ENCODE assay signal across 8 mouse cellular contexts in the genomic region with DNA sequence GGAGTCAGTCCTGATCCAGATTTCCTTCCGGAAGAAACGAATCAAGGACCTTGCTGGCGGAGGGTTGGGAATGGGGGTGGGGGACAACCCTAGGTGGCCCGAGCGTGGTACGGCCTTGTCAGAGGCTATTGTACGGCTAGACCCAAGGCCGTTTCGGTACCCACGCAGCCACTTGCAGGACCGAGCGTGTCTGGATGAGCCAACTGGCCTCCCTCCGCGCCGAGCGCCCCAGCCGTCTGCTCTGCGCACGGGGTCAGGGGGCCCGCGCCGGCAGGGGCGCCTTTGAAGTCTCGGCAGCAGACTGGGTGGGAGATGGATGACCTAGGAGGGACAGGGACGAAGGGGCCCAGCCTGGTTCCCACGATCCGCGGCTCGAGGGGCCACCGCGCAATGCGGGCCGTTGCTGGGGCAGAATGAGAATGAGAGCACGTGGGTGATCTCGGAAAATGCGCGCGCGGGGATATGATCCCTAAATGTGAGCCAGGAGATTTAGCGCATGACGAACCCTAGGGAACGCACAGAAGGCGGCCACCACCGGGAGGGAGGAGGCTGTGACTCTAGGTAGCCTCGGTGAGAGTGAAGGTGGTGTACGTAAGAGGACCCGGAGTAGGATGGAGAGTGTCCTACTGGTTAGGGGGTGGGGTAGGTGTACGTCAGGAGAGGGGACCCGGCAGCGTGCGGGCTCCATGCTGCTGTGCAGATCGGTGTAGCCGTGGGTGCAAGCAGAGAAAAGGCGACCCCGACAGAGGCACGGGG.
DNase-seq lines count a peak whose midpoint lies in the region; ATAC-seq and TF ChIP-seq lines count a peak whose summit lies in the region.

No protein-coding gene starts in this region.

- peak overlapping the region; percentile 100 for H3K4me2 ChIP-seq in embryonic facial prominence, embryonic 15.5 days (replicated peaks)
- peak overlapping the region; percentile 96 for H3K4me2 ChIP-seq in hindbrain, embryonic 16.5 days (ENCODE audit: low read length)
- H3K4me2 ChIP-seq in liver, embryonic 14.5 days (ENCODE audit: low read depth), result peak overlapping the region; percentile 65
- peak overlapping the region; percentile 99 for H3K4me2 ChIP-seq in neural tube, embryonic 15.5 days

- TF ChIP-seq CTCF in liver, embryonic 14.5 days (IDR thresholded peaks at IDR 0.05; ENCODE audit: low read depth), result 0 out of 2 replicates have a peak, but pooled peaks have one; percentile 8

- peak; percentile 80 for ATAC-seq in embryonic facial prominence, embryonic 15.5 days (ENCODE audit: insufficient number of reproducible peaks, low FRiP score, low TSS enrichment, low read depth)
- ATAC-seq in hindbrain, embryonic 16.5 days, result peak; percentile 75
- peak; percentile 28; the same call in 1 of the 2 replicates for ATAC-seq in liver, embryonic 14.5 days (ENCODE audit: insufficient read depth)
- peak; percentile 75 for ATAC-seq in neural tube, embryonic 15.5 days (ENCODE audit: low FRiP score)

- H3K27me3 ChIP-seq in embryonic facial prominence, embryonic 15.5 days, result no peaks in the 10 kb centered on the region
- peaks cover 6% of the 10 kb centered on the region for H3K27me3 ChIP-seq in hindbrain, embryonic 16.5 days (replicated peaks; ENCODE audit: control insufficient read depth, insufficient read depth, low read length)
- H3K27me3 ChIP-seq in liver, embryonic 14.5 days (ENCODE audit: control insufficient read depth, insufficient read depth, low read length), result peaks cover 13% of the 10 kb centered on the region
- H3K27me3 ChIP-seq in neural tube, embryonic 15.5 days (replicated peaks), result 0 out of 2 replicates have a peak, but pooled peaks cover 7% of the 10 kb centered on the region

- H3K36me3 ChIP-seq in embryonic facial prominence, embryonic 15.5 days, result no peaks in the 10 kb centered on the region
- H3K36me3 ChIP-seq in hindbrain, embryonic 16.5 days (ENCODE audit: control insufficient read depth, insufficient read depth, low read length), result no peaks in the 10 kb centered on the region
- H3K36me3 ChIP-seq in liver, embryonic 14.5 days (replicated peaks; ENCODE audit: control insufficient read depth, insufficient read depth, low read depth), result no peaks in the 10 kb centered on the region
- H3K36me3 ChIP-seq in neural tube, embryonic 15.5 days, result no peaks in the 10 kb centered on the region

- no peak for TF ChIP-seq EP300 in liver, embryonic 14.5 days (IDR thresholded peaks at IDR 0.05; ENCODE audit: low read depth)

- peaks cover 18% of the 10 kb centered on the region for H3K4me1 ChIP-seq in embryonic facial prominence, embryonic 15.5 days
- peaks cover 12% of the 10 kb centered on the region for H3K4me1 ChIP-seq in hindbrain, embryonic 16.5 days (ENCODE audit: control insufficient read depth, insufficient read depth, low read depth, low read length)
- H3K4me1 ChIP-seq in liver, embryonic 14.5 days (replicated peaks; ENCODE audit: control insufficient read depth in 2 of 2, insufficient read depth in 2 of 2, low read length in 1 of 2), result no peaks in the 10 kb centered on the region; a peak in 1 of 4 replicates
- peaks cover 19% of the 10 kb centered on the region for H3K4me1 ChIP-seq in neural tube, embryonic 15.5 days

- peak overlapping the region; percentile 76 for H3K27ac ChIP-seq in embryonic facial prominence, embryonic 15.5 days (replicated peaks)
- H3K27ac ChIP-seq in hindbrain, embryonic 16.5 days (ENCODE audit: low read depth, low read length), result no peak overlapping the region
- H3K27ac ChIP-seq in liver, embryonic 14.5 days, result no peak overlapping the region
- 0 out of 2 replicates have a peak overlapping the region, but pooled peaks have one; percentile 37 for H3K27ac ChIP-seq in neural tube, embryonic 15.5 days (replicated peaks)

- WGBS in embryonic facial prominence, embryonic 15.5 days, result under 1% methylated on average over 56 of the region's 56 CpGs
- under 1% methylated on average over 56 of the region's 56 CpGs for WGBS in hindbrain, embryonic 16.5 days
- WGBS in liver, embryonic 14.5 days (ENCODE audit: insufficient replicate concordance), result under 1% methylated on average over 56 of the region's 56 CpGs
- WGBS in neural tube, embryonic 15.5 days, result under 1% methylated on average over 56 of the region's 56 CpGs

- DNase-seq in kidney, adult 18-20 months, result peak; percentile 8
- DNase-seq in kidney, adult 8-10 months, result no peak
- DNase-seq in adrenal gland, adult 18-20 months (ENCODE audit: low spot score in 2 of 2), result peak; percentile 21 to 22
- DNase-seq in liver, embryonic 14.5 days (ENCODE audit: low read depth in 3 of 3, low spot score in 3 of 3), result no peak
- no peak for DNase-seq in c-Kit-positive CD71-positive TER-119-positive erythroid progenitor cells, embryonic 14.5 days (ENCODE audit: low spot score)

- H3K4me3 ChIP-seq in embryonic facial prominence, embryonic 15.5 days (replicated peaks), result peak overlapping the region; percentile 59
- peak overlapping the region; percentile 56 for H3K4me3 ChIP-seq in hindbrain, embryonic 16.5 days (ENCODE audit: low read length)
- peak overlapping the region; percentile 27 to 43 for H3K4me3 ChIP-seq in liver, embryonic 14.5 days (ENCODE audit: insufficient read depth in 1 of 2, low read depth in 2 of 2, low read length in 2 of 2)
- H3K4me3 ChIP-seq in neural tube, embryonic 15.5 days (replicated peaks), result peak overlapping the region; percentile 53

- no peaks in the 10 kb centered on the region for H3K9me3 ChIP-seq in embryonic facial prominence, embryonic 15.5 days (replicated peaks)
- H3K9me3 ChIP-seq in hindbrain, embryonic 16.5 days (ENCODE audit: control insufficient read depth, low read length), result no peaks in the 10 kb centered on the region
- H3K9me3 ChIP-seq in liver, embryonic 14.5 days (ENCODE audit: control insufficient read depth, low read length), result no peaks in the 10 kb centered on the region
- H3K9me3 ChIP-seq in neural tube, embryonic 15.5 days (replicated peaks), result no peaks in the 10 kb centered on the region

- H3K9ac ChIP-seq in embryonic facial prominence, embryonic 15.5 days, result peak overlapping the region; percentile 53
- peak overlapping the region; percentile 71 for H3K9ac ChIP-seq in hindbrain, embryonic 16.5 days (ENCODE audit: low read depth, low read length)
- no peak overlapping the region for H3K9ac ChIP-seq in liver, embryonic 14.5 days (replicated peaks)
- peak overlapping the region; percentile 43 for H3K9ac ChIP-seq in neural tube, embryonic 15.5 days (replicated peaks)

Comparison
In these comparisons a context has a peak if more than half of its experiments do, and no peak if none do; other contexts are left out.
1. DNase-seq: peak in kidney, adult 18-20 months (single experiment) and adrenal gland, adult 18-20 months (2 of 2); none in kidney, adult 8-10 months (0 of 2), liver, embryonic 14.5 days (0 of 3) and c-Kit-positive CD71-positive TER-119-positive erythroid progenitor cells, embryonic 14.5 days (single experiment).
2. ATAC-seq: peak in every context shown above with its lines; median percentile 80 in embryonic facial prominence, embryonic 15.5 days; 75 in hindbrain, embryonic 16.5 days; 75 in neural tube, embryonic 15.5 days; 28 in liver, embryonic 14.5 days.
3. H3K27ac ChIP-seq: peak in embryonic facial prominence, embryonic 15.5 days (single experiment) and neural tube, embryonic 15.5 days (single experiment); none in hindbrain, embryonic 16.5 days (single experiment) and liver, embryonic 14.5 days (single experiment).
4. Peak in every context shown above with its lines, with median percentiles within 50 percentile points of each other: H3K4me2 ChIP-seq and H3K4me3 ChIP-seq.